Mouse (Mus musculus): ENCODE results near the gene Pde10a.
A peak's percentile ranks its signal among the peaks of the same experiment; 100 is the strongest.

Gene Pde10a

GRCm38 (mm10) chr17:8745334-8745733 lies 220.2 kb downstream of the Pde10a start:
- DNase-seq (ENCODE audit: low spot score) = peak; percentile 53

DNA sequence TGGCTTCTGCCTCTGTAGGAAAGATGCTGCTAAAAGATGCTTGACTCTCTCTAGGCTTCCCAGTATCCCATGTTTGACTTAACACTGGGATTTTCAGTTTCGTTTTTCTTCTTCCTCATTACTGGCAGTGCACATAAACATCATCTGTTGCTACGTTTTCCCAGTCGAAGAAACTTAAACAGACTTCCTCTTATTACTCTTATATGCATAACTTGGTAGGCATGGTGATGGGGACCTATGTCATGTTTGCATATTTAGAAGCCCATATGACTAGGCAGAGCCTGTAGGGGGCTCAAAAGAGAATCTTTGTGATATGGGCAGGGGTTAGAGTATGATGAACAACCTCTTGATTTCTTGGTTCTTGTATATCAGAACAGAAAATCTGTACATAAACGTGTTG lies 224.3 kb downstream of the Pde10a start:
- DNase-seq (ENCODE audit: low spot score) = no peak

- DNase-seq (ENCODE audit: low spot score) = no peak
These were observed 232.4 kb downstream of the Pde10a start for GRCm38 (mm10) chr17:8757576-8757975.

DNA sequence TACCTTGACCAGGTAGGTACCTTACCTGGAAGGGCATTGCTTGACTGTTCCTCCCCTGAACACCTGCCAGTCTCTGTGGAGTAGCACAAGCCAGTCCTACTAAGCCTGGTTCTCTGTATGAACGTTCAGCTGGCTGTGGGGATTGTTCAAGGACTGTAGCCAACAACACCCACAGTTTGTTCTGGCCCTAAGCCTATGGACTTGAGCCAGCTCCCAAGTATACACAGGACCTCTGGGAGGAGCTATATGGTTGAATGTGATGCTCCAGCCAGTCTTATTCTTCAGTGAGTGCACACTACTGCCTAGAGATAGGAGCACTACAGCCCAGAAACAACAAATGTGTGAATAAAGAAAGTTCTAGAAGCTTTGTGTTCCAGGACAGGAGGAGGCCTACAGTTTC lies 238.1 kb downstream of the Pde10a start:
- no peak for DNase-seq (ENCODE audit: low spot score)

GRCm38 (mm10) chr17:8765987-8766576 lies 240.9 kb downstream of the Pde10a start:
- DNase-seq (ENCODE audit: low spot score) = no peak

DNA sequence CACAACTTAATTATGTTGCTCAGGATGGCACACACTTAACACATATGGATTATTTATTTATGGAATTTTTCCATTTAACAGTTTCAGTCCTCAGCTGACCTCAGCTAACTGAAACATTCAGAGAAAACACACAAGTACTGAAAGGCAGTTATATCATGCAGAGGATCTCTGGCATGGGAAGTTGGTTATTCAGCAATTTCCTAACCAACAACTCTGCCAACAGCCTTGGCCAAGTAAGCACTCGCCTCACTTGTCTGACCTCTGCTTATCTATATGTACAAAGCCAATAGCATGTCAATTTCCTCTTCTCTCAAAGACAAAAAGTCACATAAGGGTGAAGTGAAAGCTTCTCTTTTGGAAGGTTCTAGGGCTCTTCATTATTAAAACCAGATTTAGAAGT lies 244.0 kb downstream of the Pde10a start:
- DNase-seq (ENCODE audit: low spot score) = no peak

- DNase-seq (ENCODE audit: low spot score) = no peak
These were observed 248.2 kb downstream of the Pde10a start for GRCm38 (mm10) chr17:8773391-8773790.

GRCm38 (mm10) chr17:8774301-8774700 lies 249.1 kb downstream of the Pde10a start:
- DNase-seq (ENCODE audit: low spot score) = no peak

DNA sequence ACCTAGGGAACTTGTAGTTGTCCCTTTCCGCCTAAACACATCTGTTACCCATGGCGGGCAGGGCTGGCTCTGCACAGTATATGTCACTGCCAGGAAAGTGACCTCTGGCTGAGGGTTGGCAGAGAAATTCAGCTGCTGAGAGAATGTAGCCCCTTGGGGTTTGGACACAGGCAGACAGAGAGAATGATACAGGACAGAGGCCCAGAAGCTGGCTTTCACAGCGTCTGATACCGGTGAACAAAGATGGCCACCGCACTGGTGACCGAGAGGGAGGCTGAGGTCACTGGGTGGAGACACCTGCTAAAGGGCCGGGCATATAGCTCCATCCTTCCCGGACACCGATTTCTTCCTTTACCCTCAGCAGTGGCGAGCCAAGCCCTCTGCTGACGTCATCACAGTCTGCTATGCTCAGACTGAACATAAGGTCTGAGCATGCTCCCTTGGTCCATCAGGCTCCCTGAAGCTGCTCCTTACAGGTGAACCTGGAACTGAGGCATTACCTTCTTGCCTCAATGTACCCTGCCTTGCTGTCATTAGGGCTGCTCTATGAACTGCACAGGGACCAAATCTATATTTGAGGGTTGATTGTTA lies 250.5 kb downstream of the Pde10a start:
- DNase-seq (ENCODE audit: low spot score) = no peak

- DNase-seq (ENCODE audit: low spot score) = no peak
These were observed 252.5 kb downstream of the Pde10a start for GRCm38 (mm10) chr17:8777710-8778109.

- DNase-seq (ENCODE audit: low spot score) = no peak
These were observed 253.7 kb downstream of the Pde10a start for GRCm38 (mm10) chr17:8778839-8779238.

- no peak for DNase-seq (ENCODE audit: low spot score)
These were observed 255.3 kb downstream of the Pde10a start for GRCm38 (mm10) chr17:8780484-8780883.

DNA sequence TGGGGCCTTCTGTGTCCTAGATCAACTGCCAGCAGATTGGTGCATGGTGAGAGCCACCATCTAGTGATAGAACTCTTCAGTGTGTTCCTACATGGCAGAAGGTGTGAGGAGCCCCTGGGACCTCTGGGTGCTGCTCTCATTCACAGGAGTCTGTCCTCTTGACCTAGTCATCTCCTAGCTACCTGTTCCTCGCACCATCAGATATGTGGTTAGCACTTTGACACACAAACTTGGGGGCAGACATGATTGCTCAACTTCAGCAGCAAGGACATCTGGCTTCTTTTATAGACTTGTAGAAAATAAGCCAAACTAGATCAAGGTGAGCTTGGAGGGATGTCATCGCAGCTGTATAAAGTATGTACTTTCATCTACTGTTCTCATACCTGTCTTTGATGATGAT lies 255.9 kb downstream of the Pde10a start:
- DNase-seq (ENCODE audit: low spot score) = no peak

GRCm38 (mm10) chr17:8781576-8781975 lies 256.4 kb downstream of the Pde10a start:
- no peak for DNase-seq (ENCODE audit: low spot score)

- no peak for DNase-seq (ENCODE audit: low spot score)
These were observed 260.7 kb downstream of the Pde10a start for GRCm38 (mm10) chr17:8785908-8786307.

GRCm38 (mm10) chr17:8786484-8786883 lies 261.3 kb downstream of the Pde10a start:
- DNase-seq (ENCODE audit: low spot score) = no peak

GRCm38 (mm10) chr17:8787762-8788161 lies 262.6 kb downstream of the Pde10a start:
- DNase-seq (ENCODE audit: low spot score) = no peak

DNA sequence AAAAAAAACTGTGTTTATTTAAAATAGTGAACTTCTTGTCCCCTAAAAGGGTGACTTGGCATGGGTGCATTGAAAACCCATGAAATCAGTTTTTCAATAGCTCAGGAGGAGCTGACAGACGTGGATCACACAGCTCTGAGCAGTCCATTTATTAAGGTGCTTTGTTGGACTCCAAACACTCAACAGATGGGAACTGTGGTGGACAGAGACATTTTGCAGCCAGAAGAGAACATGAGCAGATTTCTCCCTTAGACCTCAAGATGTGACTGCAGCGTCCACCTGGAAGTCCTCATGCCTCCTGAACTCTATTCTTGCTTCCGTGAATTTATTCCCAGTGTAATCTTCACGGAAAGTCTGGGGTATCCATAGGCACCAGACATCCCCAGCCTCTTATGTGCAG lies 266.4 kb downstream of the Pde10a start:
- DNase-seq (ENCODE audit: low spot score) = no peak

GRCm38 (mm10) chr17:8792611-8793010 lies 267.4 kb downstream of the Pde10a start:
- no peak for DNase-seq (ENCODE audit: low spot score)

GRCm38 (mm10) chr17:8797624-8798023 lies 272.5 kb downstream of the Pde10a start:
- DNase-seq (ENCODE audit: low spot score) = no peak

- DNase-seq (ENCODE audit: low spot score) = peak; percentile 52
These were observed 273.5 kb downstream of the Pde10a start for GRCm38 (mm10) chr17:8798531-8799295.

DNA sequence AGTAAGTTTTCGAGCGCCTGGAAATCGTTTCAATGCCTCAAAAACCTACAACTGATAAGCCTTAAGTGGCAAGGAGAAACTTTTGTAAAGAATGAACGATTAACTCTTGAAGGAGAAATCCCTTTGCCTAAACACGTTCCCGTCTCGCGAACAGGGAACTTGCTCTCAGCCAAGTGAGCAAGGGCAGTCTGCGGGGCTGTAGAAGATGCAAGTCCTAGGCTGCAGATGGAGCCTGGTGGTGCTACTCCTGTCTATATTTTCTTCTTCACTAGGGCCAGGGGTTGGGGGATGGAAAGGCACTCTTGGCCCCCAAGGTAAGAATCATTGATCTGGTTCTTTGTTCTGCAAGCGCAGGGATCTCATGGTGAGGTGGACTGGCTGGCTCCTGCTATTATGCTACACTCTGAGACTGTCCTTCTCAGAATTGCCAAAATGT lies 274.1 kb downstream of the Pde10a start:
- DNase-seq (ENCODE audit: low spot score) = peak; percentile 58

- peak; percentile 46 for DNase-seq (ENCODE audit: low spot score)
These were observed 274.8 kb downstream of the Pde10a start for GRCm38 (mm10) chr17:8799914-8800420.
